Mouse (Mus musculus) c-Kit-positive CD71-positive TER-119-positive erythroid progenitor cells, embryonic 14.5 days (primary cell): ENCODE measurements at regions not wholly inside any gene's neighbourhood (a gene's known extent, or its start where the extent isn't known, plus 50 kb on each side); places are given as distances from the start of the nearest gene placed in this dataset.

ENCODE experiments used
- DNase-seq: peaks from one replicate; pipeline ENCODE4 v3.0.0-alpha.2; 2013; ENCODE audit warnings: low spot score

DNA sequence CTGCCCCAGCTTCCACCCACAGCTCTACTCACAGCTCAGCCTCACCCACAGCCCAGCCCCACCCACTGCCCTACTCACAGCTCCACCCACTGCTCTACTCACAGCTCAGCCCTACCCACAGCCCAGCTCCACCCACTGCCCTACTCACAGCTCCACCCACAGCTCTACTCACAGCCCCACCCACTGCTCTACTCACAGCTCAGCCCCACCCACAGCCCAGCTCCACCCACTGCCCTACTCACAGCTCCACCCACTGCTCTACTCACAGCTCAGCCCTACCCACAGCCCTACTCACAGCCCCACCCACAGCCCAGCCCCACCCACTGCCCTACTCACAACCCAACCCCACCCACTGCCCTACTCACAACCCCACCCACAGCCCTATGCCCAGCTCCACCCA lies 56.5 kb upstream of the Phox2b start:
- DNase-seq: peak; percentile 29

DNA sequence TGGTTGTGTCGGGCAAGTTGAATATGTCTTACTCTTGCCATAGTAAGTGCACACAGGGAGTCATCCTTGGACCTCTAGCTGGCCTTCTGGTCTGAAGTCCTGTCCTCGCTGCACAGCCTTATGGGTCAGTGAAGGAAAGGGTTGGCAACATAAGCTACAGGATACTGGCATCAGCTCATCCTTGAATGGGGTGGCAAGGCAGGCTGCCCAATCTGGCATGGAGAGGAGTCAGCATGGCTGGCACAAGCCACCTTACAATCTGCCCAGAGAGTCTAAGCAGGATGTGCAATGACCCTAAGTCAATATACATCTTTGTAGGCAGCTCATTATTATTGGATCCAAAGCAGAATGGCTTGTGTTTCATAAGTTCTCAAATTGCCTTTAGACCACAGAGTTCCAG lies 57.8 kb upstream of the Phox2b start:
- no peak for DNase-seq

DNA sequence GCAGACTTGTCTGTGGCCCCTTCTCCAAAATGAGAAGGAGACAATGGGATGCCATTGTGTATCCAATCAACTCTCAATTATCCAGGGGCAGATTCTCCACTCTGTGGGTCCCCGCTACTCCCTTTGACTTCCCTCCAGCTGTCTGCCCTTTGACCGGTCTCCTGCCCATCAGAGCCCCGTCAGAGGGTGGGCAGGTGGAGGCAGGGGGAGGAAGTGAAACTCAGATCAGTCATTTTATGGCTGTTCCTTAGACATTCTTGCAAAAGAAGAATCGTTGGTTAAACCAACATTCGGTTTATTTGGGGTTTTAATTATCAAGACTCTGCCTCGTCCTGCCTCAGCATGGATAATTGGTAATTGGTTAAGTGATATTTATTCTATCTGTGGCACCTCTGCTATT lies 77.7 kb upstream of the Phox2b start:
- DNase-seq: no peak

DNA sequence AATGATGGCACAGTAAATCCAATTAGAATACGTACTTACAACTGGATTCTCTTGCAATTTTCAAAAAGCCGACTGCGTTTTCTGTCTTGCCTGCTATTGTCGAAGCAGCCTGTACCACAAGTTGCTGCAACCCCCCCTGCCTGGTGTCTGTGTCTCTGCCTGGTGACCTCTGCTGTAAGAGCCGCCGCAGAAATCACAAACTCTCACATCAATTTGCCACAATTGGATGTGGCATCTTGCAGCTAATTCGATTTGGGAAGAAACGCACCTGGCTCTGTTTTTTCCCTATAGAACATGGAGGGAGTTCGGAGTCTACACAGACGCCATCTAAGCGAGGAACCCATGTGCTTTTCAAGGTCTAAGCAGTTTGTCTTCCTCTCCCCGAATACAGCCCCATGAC lies 80.1 kb upstream of the Phox2b start:
- DNase-seq: no peak

DNA sequence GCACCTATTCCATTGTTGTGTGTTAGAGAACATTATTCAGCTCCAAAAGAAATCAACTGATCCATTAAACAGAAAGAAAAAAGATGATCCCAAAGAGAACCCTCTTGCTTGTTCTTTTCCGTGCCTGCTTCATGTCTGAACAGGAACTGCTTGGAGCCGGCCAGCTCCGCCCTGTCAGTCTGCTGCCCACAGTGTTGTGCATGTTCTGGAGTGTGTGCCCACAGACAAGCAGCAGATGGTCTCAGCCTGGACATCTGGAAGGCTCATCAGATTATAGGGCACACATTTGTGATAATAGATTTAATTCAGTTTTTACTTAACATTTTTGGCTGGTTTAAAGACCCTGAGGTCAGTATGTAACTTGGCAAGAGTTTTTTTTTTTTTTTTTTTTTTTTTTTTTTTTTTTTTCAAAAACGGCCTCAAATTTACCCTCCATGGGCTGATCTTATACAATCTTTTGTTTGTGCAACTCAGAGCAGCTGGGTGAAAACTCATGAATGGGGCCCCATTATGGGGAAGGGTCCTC lies 70.9 kb upstream of the Tmem33 start:
- DNase-seq: no peak

DNA sequence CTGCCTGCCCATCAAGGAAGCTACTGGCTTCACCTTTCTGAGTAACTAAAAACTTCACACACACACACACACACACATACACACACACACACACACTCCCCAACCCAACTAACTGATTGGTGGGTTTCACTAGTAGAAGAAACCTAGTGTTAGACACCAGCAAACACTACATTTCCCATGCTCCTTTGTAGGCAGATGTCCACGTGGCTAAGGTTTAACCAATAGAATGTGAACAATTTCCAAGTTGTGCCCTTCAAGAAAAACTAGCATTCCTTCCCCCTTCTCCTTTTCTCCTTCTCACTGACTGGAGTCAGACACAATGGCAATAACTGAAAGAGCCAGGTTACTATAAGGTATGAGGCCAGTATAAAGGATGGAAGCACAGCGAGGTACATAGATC lies 66.3 kb upstream of the Tmem33 start:
- DNase-seq: no peak

DNA sequence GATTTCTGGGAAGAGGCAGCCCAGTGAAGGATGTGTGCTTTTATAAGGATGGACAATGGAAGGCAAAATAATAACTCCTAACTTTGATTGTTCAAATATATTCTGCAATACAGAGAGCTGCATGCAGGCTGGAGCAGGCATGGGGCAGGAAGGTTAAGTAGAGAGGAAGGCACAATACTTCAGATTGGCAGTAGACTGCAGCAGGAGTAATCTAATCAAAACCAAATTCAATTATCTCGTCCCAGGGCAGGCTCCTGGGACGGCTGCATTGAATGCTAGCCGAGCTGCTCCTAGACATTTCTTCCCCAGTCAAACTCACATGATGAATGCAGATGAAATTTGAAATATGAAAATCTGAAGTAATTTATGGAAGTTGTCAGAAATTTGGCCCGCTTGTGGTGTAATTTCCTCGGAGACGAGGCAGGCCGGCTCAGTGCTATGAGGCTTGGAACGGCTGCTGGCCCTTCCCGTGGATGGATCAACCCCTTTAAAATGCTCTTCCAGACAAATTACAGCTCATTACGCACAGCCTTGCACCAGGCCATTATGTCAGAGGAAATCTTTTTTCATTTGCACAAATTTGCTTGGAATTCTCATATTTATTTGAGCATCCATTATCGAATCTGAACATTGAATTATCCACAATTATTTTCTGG lies 55.2 kb upstream of the Tmem33 start:
- no peak for DNase-seq
